Mouse (Mus musculus): ENCODE results near the gene Ipo4. TPM values are rescaled to one million over a fixed set of nuclear protein-coding genes. Genes with fewer than 3 reads are reported as not detected.

Ipo4 gene
- total and polyA plus RNA-seq, 2 experiments: 16.8 to 53.0 TPM

DNA sequence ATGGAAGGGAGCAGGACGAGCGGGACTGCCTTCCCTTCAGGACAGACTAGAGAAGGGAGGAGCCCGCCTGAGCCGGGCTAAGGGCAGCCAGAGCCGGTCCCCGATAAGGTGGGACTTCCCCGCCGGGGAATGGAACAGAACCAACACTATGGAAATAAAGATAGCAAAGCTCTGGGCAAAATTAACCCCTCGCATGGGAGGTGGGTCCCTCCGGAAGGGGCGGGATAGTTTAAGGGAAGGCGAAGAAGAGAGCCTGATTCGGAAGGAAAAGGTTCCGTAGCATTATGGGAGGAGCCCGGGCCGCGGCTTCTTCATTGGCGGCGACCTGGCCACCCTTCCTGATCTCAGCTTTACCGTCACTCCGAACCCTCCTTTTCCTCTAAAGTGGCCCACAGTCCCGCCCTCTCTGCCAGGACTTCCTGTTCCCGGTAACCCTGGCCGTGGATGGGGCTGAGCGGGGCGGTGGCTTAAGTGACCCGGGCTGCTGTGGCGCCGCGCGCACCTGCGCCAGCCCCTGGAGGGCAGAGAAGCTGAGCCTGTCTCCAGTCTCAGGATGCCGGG, 44.3 kb downstream of the Ipo4 start, which contains the start of gene Rnf31:
TSS of gene Rnf31 (plus strand) at position 378 of the 561 bp plus-strand sequence.
- Histone ChIP-seq H3K4me1 (ENCODE audit: control insufficient read depth, insufficient read depth, low read length) (peaks cover 8% of the 10 kb centered on the region), H3K36me3 (ENCODE audit: control insufficient read depth, insufficient read depth, low read length) (peaks cover 16% of the 10 kb centered on the region), H3K27me3 (ENCODE audit: control insufficient read depth, insufficient read depth, low read length) (no peaks in the 10 kb centered on the region), H3K27ac (replicated peaks; ENCODE audit: insufficient read depth, low read depth, low read length) (peak within 1 kb of the TSS; percentile 98), H3K9ac (ENCODE audit: low read depth, low read length) (peak within 1 kb of the TSS; percentile 89), H3K4me3 (ENCODE audit: insufficient read depth, low read depth, low read length) (peak within 1 kb of the TSS; percentile 86), H3K79me2 (ENCODE audit: control insufficient read depth, insufficient read depth, low read length) (peaks cover 16% of the 10 kb centered on the region; the same call in 1 of the 2 replicates)
- under 1% methylated on average over 33 of the region's 33 CpGs for WGBS
- TF ChIP-seq CTCF (IDR thresholded peaks at IDR 0.05; ENCODE audit: low read depth, low read length): no peak
- TF ChIP-seq POLR2A (IDR thresholded peaks at IDR 0.05; ENCODE audit: extremely low read depth, insufficient read depth, low read length): peak; percentile 79
- DNase-seq (ENCODE audit: extremely low read depth, low read depth, low spot score): peak; percentile 95

DNA sequence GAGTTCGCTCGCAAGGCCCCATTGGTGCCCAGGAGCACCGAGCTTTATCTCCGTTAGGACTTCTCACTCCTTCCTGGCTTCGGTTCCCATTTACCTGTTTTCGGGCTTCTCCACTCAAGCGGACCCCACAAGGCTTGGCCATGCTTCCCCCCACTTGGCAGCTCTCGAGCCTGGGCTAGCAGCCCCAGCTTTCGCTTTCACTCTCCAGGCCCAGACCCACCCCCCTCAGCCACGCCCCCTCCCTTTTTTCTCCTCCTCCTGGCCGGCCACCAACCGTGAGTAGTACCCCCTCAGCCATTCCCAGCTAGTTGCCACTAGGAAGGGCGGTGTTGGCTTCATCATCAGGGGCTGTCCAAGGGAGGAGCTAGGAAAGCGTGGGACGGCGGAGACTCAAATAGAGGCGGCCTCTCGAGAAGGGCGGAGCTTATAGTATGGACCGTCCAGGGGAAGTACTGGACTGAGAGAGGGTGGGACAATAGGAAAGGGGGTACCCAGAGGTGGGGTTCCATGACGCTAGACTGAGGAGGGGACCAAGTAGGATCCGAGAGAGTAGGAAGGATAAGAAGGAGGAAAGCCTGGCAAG, 44.9 kb downstream of the Ipo4 start, which contains the start of gene Psme2:
TSS of gene Psme2 (minus strand) at position 366 of the 583 bp plus-strand sequence.
- H3K9ac ChIP-seq (ENCODE audit: low read depth, low read length): peak within 1 kb of the TSS; percentile 89
- TF ChIP-seq CTCF (IDR thresholded peaks at IDR 0.05; ENCODE audit: low read depth, low read length) (no peak), POLR2A (IDR thresholded peaks at IDR 0.05; ENCODE audit: extremely low read depth, insufficient read depth, low read length) (0 out of 2 replicates have a peak, but pooled peaks have one; percentile 39)
- peak; percentile 96 for DNase-seq (ENCODE audit: extremely low read depth, low read depth, low spot score)
- H3K79me2 ChIP-seq (ENCODE audit: control insufficient read depth, insufficient read depth, low read length): peaks cover 16% of the 10 kb centered on the region; the same call in 1 of the 2 replicates
- H3K27me3 ChIP-seq (ENCODE audit: control insufficient read depth, insufficient read depth, low read length): no peaks in the 10 kb centered on the region
- under 1% methylated on average over 22 of the region's 22 CpGs for WGBS
- H3K4me1 ChIP-seq (ENCODE audit: control insufficient read depth, insufficient read depth, low read length): peaks cover 13% of the 10 kb centered on the region
- H3K4me3 ChIP-seq (ENCODE audit: insufficient read depth, low read depth, low read length): peak within 1 kb of the TSS; percentile 86
- H3K36me3 ChIP-seq (ENCODE audit: control insufficient read depth, insufficient read depth, low read length): peaks cover 16% of the 10 kb centered on the region
- H3K27ac ChIP-seq (replicated peaks; ENCODE audit: insufficient read depth, low read depth, low read length): peak within 1 kb of the TSS; percentile 98

DNA sequence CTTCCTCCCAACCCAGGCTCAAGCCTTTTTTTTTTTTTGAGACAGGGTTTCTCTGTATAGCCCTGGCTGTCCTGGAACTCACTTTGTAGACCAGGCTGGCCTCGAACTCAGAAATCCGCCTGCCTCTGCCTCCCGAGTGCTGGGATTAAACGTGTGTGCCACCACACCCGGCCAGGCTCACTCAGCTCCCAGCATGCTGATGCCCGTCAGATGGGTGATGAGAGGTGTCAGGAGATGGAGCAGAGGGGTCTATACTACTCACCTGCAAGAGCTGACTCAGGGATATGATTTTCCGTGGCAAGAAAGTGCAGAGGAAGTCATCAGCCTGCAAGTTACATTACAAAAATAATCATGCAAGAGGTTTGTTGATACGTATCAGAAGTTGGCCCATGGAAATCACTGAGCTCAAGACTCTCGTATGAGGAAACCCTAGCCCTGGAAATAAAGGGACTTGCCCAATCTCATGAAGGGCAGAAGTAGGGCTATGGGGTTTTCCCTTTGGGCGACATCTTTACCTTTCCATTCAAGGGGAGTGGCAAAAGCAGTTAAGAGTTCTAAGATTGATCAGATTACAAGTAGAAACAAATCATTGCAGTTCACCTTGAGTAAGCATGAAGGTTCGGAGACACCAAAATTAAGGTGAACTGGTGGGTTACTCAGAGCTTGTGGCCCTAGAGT, 45.8 kb downstream of the Ipo4 start:
- Histone ChIP-seq H3K4me1 (ENCODE audit: control insufficient read depth, insufficient read depth, low read length) (peaks cover 15% of the 10 kb centered on the region), H3K36me3 (ENCODE audit: control insufficient read depth, insufficient read depth, low read length) (peaks cover 11% of the 10 kb centered on the region), H3K4me3 (ENCODE audit: insufficient read depth, low read depth, low read length) (peak overlapping the region; percentile 84), H3K9ac (ENCODE audit: low read depth, low read length) (peak overlapping the region; percentile 84), H3K27ac (replicated peaks; ENCODE audit: insufficient read depth, low read depth, low read length) (peak overlapping the region; percentile 75), H3K27me3 (ENCODE audit: control insufficient read depth, insufficient read depth, low read length) (no peaks in the 10 kb centered on the region), H3K79me2 (ENCODE audit: control insufficient read depth, insufficient read depth, low read length) (peaks cover 12% of the 10 kb centered on the region; the same call in 1 of the 2 replicates)
- no peak for DNase-seq (ENCODE audit: extremely low read depth, low read depth, low spot score)
- WGBS: 62% methylated on average over 11 of the region's 11 CpGs
- no peak for TF ChIP-seq CTCF (IDR thresholded peaks at IDR 0.05; ENCODE audit: low read depth, low read length)
- TF ChIP-seq POLR2A (IDR thresholded peaks at IDR 0.05; ENCODE audit: extremely low read depth, insufficient read depth, low read length): no peak

DNA sequence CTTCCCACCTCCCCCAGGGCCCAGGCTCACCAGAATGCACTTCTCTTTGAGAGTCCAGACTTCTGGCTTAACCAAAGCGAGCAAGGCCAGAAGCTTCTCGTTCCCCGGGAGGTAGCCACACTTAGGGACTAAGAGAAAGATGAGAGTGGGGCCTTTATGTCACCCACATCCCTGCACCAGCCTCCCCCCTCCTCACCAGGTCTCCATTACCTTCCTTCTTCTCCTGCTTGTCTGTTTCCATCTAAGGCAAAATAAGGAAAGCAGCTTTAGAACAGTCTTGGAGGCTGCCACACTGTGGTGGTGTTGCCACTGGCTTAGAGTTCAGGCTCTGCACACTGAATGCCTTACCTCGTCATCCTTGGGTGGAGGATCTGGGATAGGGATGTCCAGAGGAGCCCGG, 46.5 kb downstream of the Ipo4 start:
- no peak for DNase-seq (ENCODE audit: extremely low read depth, low read depth, low spot score)
- no peak overlapping the region for H3K9ac ChIP-seq (ENCODE audit: low read depth, low read length)
- peaks cover 15% of the 10 kb centered on the region for H3K4me1 ChIP-seq (ENCODE audit: control insufficient read depth, insufficient read depth, low read length)
- H3K79me2 ChIP-seq (ENCODE audit: control insufficient read depth, insufficient read depth, low read length): peaks cover 10% of the 10 kb centered on the region; the same call in 1 of the 2 replicates
- H3K4me3 ChIP-seq (ENCODE audit: insufficient read depth, low read depth, low read length): no peak overlapping the region
- peaks cover 7% of the 10 kb centered on the region for H3K36me3 ChIP-seq (ENCODE audit: control insufficient read depth, insufficient read depth, low read length)
- H3K27me3 ChIP-seq (ENCODE audit: control insufficient read depth, insufficient read depth, low read length): no peaks in the 10 kb centered on the region
- WGBS: 93% methylated on average over 5 of the region's 5 CpGs
- no peak overlapping the region for H3K27ac ChIP-seq (replicated peaks; ENCODE audit: insufficient read depth, low read depth, low read length)
- TF ChIP-seq CTCF (IDR thresholded peaks at IDR 0.05; ENCODE audit: low read depth, low read length): no peak
- no peak for TF ChIP-seq POLR2A (IDR thresholded peaks at IDR 0.05; ENCODE audit: extremely low read depth, insufficient read depth, low read length)

DNA sequence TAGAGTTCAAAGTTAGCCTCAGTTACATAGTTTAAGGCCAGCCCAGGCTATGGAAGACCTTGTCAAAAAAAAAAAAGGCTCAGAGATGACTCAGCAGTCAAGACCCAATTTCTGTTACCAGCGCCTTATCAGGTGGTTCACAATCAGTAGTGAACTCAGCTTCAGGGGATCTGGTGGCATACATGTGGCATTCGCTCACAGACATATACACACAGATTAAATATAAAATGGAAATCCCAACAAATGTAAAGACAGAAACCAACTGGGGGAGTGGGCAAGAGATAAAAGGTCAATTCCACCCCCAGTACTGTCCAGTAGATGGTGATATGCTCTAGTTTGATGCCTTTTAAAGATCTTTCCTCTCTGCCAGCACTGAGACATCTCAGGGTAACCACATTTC, 49.6 kb downstream of the Ipo4 start:
- Histone ChIP-seq H3K4me1 (ENCODE audit: control insufficient read depth, insufficient read depth, low read length) (peaks cover 8% of the 10 kb centered on the region), H3K9ac (ENCODE audit: low read depth, low read length) (no peak overlapping the region), H3K4me3 (ENCODE audit: insufficient read depth, low read depth, low read length) (no peak overlapping the region), H3K36me3 (ENCODE audit: control insufficient read depth, insufficient read depth, low read length) (peaks cover 10% of the 10 kb centered on the region), H3K27ac (replicated peaks; ENCODE audit: insufficient read depth, low read depth, low read length) (peak overlapping the region; percentile 52), H3K79me2 (ENCODE audit: control insufficient read depth, insufficient read depth, low read length) (no peaks in the 10 kb centered on the region; the same call in 1 of the 2 replicates), H3K27me3 (ENCODE audit: control insufficient read depth, insufficient read depth, low read length) (no peaks in the 10 kb centered on the region)
- DNase-seq (ENCODE audit: extremely low read depth, low read depth, low spot score): no peak
- 80% methylated on average over 2 of the region's 2 CpGs for WGBS
- TF ChIP-seq POLR2A (IDR thresholded peaks at IDR 0.05; ENCODE audit: extremely low read depth, insufficient read depth, low read length): no peak
- no peak for TF ChIP-seq CTCF (IDR thresholded peaks at IDR 0.05; ENCODE audit: low read depth, low read length)

All from liver, adult 2 months (tissue).